Mouse (Mus musculus): ENCODE data around the gene Amt. TPM values are rescaled to one million over a fixed set of nuclear protein-coding genes. Genes with fewer than 3 reads are reported as not detected.
A peak's percentile ranks its signal among the peaks of the same experiment; 100 is the strongest.

Gene Amt
- 10.9 and 12.9 TPM in 2 replicates for polyA plus RNA-seq (2015; fragmentation: Nextera tagmentation; extraction: Ambion mirVana)

- H3K9me3 ChIP-seq = no peaks in the 10 kb centered on the region
- peaks cover 23% of the 10 kb centered on the region; the same call in 1 of the 2 replicates for H3K36me3 ChIP-seq
- peaks cover 18% of the 10 kb centered on the region for H3K4me1 ChIP-seq
- no peaks in the 10 kb centered on the region for H3K27me3 ChIP-seq (replicated peaks)
- 31% methylated on average over 18 of the region's 18 CpGs for WGBS
- H3K9ac ChIP-seq = peak within 1 kb of the TSS; percentile 68
- peak within 1 kb of the TSS; percentile 45 for H3K27ac ChIP-seq (replicated peaks)
- no peak for ATAC-seq (ENCODE audit: extremely low read depth, insufficient number of reproducible peaks, low FRiP score, low TSS enrichment)
- peak within 1 kb of the TSS; percentile 63 for H3K4me2 ChIP-seq
- peak within 1 kb of the TSS; percentile 46 for H3K4me3 ChIP-seq
Measured at GRCm38 (mm10) chr9:108296453-108297355, at the start of gene Amt. Gene Amt, plus strand, starts transcription at chr9:108296853.

- 53% methylated on average over 5 of the region's 5 CpGs for WGBS
- H3K9ac ChIP-seq = no peak overlapping the region; the same call in 1 of the 2 replicates
Measured at GRCm38 (mm10) chr9:108248957-108249356, 47.7 kb upstream of the Amt start.

GRCm38 (mm10) chr9:108251877-108252276, 44.8 kb upstream of the Amt start:
- Histone ChIP-seq H3K4me1 (peaks cover 29% of the 10 kb centered on the region), H3K27me3 (replicated peaks) (no peaks in the 10 kb centered on the region), H3K9me3 (no peaks in the 10 kb centered on the region), H3K27ac (replicated peaks) (no peak overlapping the region), H3K36me3 (peaks cover 55% of the 10 kb centered on the region), H3K9ac (no peak overlapping the region), H3K4me2 (no peak overlapping the region), H3K4me3 (no peak overlapping the region)
- ATAC-seq (ENCODE audit: extremely low read depth, insufficient number of reproducible peaks, low FRiP score, low TSS enrichment) = no peak
- 82% methylated on average over 6 of the region's 6 CpGs for WGBS

More at GRCm38 (mm10) chr9:108248957-108249356, 47.7 kb upstream of the Amt start:
- no peaks in the 10 kb centered on the region for H3K27me3 ChIP-seq (replicated peaks)
- 0 out of 2 replicates have a peak overlapping the region, but pooled peaks have one; percentile 48 for H3K27ac ChIP-seq (replicated peaks)
- H3K36me3 ChIP-seq = peaks cover 78% of the 10 kb centered on the region
- no peak for ATAC-seq (ENCODE audit: extremely low read depth, insufficient number of reproducible peaks, low FRiP score, low TSS enrichment)
- no peak overlapping the region for H3K4me2 ChIP-seq
- no peak overlapping the region for H3K4me3 ChIP-seq
- no peaks in the 10 kb centered on the region for H3K9me3 ChIP-seq
- peaks cover 20% of the 10 kb centered on the region for H3K4me1 ChIP-seq

GRCm38 (mm10) chr9:108252766-108253165, 43.9 kb upstream of the Amt start:
- H3K27ac ChIP-seq (replicated peaks) = no peak overlapping the region
- WGBS = 65% methylated on average over 7 of the region's 7 CpGs
- no peak for ATAC-seq (ENCODE audit: extremely low read depth, insufficient number of reproducible peaks, low FRiP score, low TSS enrichment)
- H3K27me3 ChIP-seq (replicated peaks) = no peaks in the 10 kb centered on the region
- H3K4me2 ChIP-seq = no peak overlapping the region
- peaks cover 35% of the 10 kb centered on the region for H3K4me1 ChIP-seq
- no peak overlapping the region for H3K4me3 ChIP-seq
- no peaks in the 10 kb centered on the region for H3K9me3 ChIP-seq
- H3K9ac ChIP-seq = no peak overlapping the region
- H3K36me3 ChIP-seq = peaks cover 48% of the 10 kb centered on the region

- Histone ChIP-seq H3K4me2 (peak overlapping the region; percentile 83), H3K27ac (replicated peaks) (peak overlapping the region; percentile 31; the same call in 1 of the 2 replicates), H3K4me3 (0 out of 2 replicates have a peak overlapping the region, but pooled peaks have one; percentile 3), H3K36me3 (peaks cover 7% of the 10 kb centered on the region; the same call in 1 of the 2 replicates), H3K9ac (0 out of 2 replicates have a peak overlapping the region, but pooled peaks have one; percentile 28), H3K27me3 (replicated peaks) (no peaks in the 10 kb centered on the region), H3K4me1 (peaks cover 74% of the 10 kb centered on the region), H3K9me3 (no peaks in the 10 kb centered on the region)
- no peak for ATAC-seq (ENCODE audit: extremely low read depth, insufficient number of reproducible peaks, low FRiP score, low TSS enrichment)
- 36% methylated on average over 4 of the region's 4 CpGs for WGBS
Measured at GRCm38 (mm10) chr9:108260526-108260925, 36.1 kb upstream of the Amt start.

- peak overlapping the region; percentile 99 for H3K27ac ChIP-seq (replicated peaks)
- ATAC-seq (ENCODE audit: extremely low read depth, insufficient number of reproducible peaks, low FRiP score, low TSS enrichment) = no peak
- peaks cover 77% of the 10 kb centered on the region for H3K4me1 ChIP-seq
- no peaks in the 10 kb centered on the region for H3K9me3 ChIP-seq
- H3K9ac ChIP-seq = peak overlapping the region; percentile 96
- peaks cover 4% of the 10 kb centered on the region; the same call in 1 of the 2 replicates for H3K36me3 ChIP-seq
- peak overlapping the region; percentile 83 for H3K4me2 ChIP-seq
- H3K4me3 ChIP-seq = peak overlapping the region; percentile 87
- 34% methylated on average over 7 of the region's 7 CpGs for WGBS
- no peaks in the 10 kb centered on the region for H3K27me3 ChIP-seq (replicated peaks)
Measured at GRCm38 (mm10) chr9:108261865-108262264, 34.8 kb upstream of the Amt start.

- peaks cover 75% of the 10 kb centered on the region for H3K4me1 ChIP-seq
- peak overlapping the region; percentile 87 for H3K4me3 ChIP-seq
- 29% methylated on average over 11 of the region's 11 CpGs for whole genome bisulfite sequencing
- H3K9me3 ChIP-seq = no peaks in the 10 kb centered on the region
- H3K27me3 ChIP-seq (replicated peaks) = no peaks in the 10 kb centered on the region
- ATAC-seq (ENCODE audit: extremely low read depth, insufficient number of reproducible peaks, low FRiP score, low TSS enrichment) = no peak
- peak overlapping the region; percentile 99 for H3K27ac ChIP-seq (replicated peaks)
- H3K4me2 ChIP-seq = peak overlapping the region; percentile 83
- peak overlapping the region; percentile 96 for H3K9ac ChIP-seq
- H3K36me3 ChIP-seq = peaks cover 4% of the 10 kb centered on the region; the same call in 1 of the 2 replicates
Measured at GRCm38 (mm10) chr9:108262494-108263049, 34.1 kb upstream of the Amt start.

GRCm38 (mm10) chr9:108263131-108263681, 33.4 kb upstream of the Amt start:
- H3K4me1 ChIP-seq = peaks cover 81% of the 10 kb centered on the region
- WGBS = under 1% methylated on average over 56 of the region's 62 CpGs
- peak; percentile 43 for ATAC-seq (ENCODE audit: extremely low read depth, insufficient number of reproducible peaks, low FRiP score, low TSS enrichment)

GRCm38 (mm10) chr9:108263690-108264190, 32.9 kb upstream of the Amt start, which contains the start of gene Dag1:
Gene Dag1, minus strand, starts transcription at chr9:108263958.
- Histone ChIP-seq H3K9me3 (no peaks in the 10 kb centered on the region), H3K27ac (replicated peaks) (peak within 1 kb of the TSS; percentile 99), H3K4me1 (peaks cover 83% of the 10 kb centered on the region), H3K4me2 (peak within 1 kb of the TSS; percentile 83), H3K4me3 (peak within 1 kb of the TSS; percentile 87), H3K36me3 (peaks cover 4% of the 10 kb centered on the region; the same call in 1 of the 2 replicates), H3K9ac (peak within 1 kb of the TSS; percentile 96), H3K27me3 (replicated peaks) (no peaks in the 10 kb centered on the region)
- under 1% methylated on average over 58 of the region's 71 CpGs for WGBS
- peak; percentile 98 for ATAC-seq (ENCODE audit: extremely low read depth, insufficient number of reproducible peaks, low FRiP score, low TSS enrichment)

More at GRCm38 (mm10) chr9:108263131-108263681, 33.4 kb upstream of the Amt start:
- H3K9ac ChIP-seq = peak overlapping the region; percentile 96
- H3K4me3 ChIP-seq = peak overlapping the region; percentile 87
- peak overlapping the region; percentile 99 for H3K27ac ChIP-seq (replicated peaks)
- H3K36me3 ChIP-seq = peaks cover 4% of the 10 kb centered on the region; the same call in 1 of the 2 replicates
- H3K4me2 ChIP-seq = peak overlapping the region; percentile 83
- H3K27me3 ChIP-seq (replicated peaks) = no peaks in the 10 kb centered on the region
- no peaks in the 10 kb centered on the region for H3K9me3 ChIP-seq

GRCm38 (mm10) chr9:108264191-108264921, 32.3 kb upstream of the Amt start:
- Histone ChIP-seq H3K36me3 (peaks cover 4% of the 10 kb centered on the region; the same call in 1 of the 2 replicates), H3K27ac (replicated peaks) (peak overlapping the region; percentile 99), H3K4me2 (peak overlapping the region; percentile 83), H3K4me3 (peak overlapping the region; percentile 87), H3K9ac (peak overlapping the region; percentile 96), H3K27me3 (replicated peaks) (no peaks in the 10 kb centered on the region), H3K9me3 (no peaks in the 10 kb centered on the region), H3K4me1 (peaks cover 81% of the 10 kb centered on the region)
- ATAC-seq (ENCODE audit: extremely low read depth, insufficient number of reproducible peaks, low FRiP score, low TSS enrichment) = no peak
- 3% methylated on average over 10 of the region's 10 CpGs for WGBS
